Mouse (Mus musculus): ENCODE data around the gene Exoc3l.

DNA sequence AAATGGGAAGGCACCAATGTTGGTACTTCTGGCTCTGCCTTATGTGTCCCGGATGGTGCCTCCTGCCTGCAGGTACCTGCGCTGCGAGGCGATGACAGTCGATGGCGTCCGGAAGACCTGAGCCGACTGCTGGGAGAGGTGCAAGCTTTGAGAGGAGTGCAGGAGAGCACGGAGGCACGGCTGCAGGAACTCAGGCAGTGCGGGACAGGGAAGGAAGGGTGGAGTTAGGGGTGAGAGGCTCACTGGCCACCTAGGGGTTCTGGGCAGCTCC lies 25.1 kb downstream of the Exoc3l start:
- TF ChIP-seq CTCF (IDR thresholded peaks at IDR 0.05; ENCODE audit: low read depth) = no peak
- TF ChIP-seq EP300 (optimal IDR thresholded peaks at IDR 0.05) = no peak

All from stomach, postnatal 0 days (tissue).